Mouse (Mus musculus) large intestine, adult 2 months (tissue): ENCODE data around the gene Tmem170b. TPM values are rescaled to one million over a fixed set of nuclear protein-coding genes. Genes with fewer than 3 reads are reported as not detected.

Experiments
- DNase-seq: peaks from one replicate; pipeline ENCODE4 v3.0.0-alpha.2; 2012; ENCODE audit warnings: low read depth, low spot score
- WGBS: fragments of 180-500 bp; shearing (Covaris S2); methylation state at CpG from one replicate; pipeline ENCODE4 v1.1.7; 2018; 5-methylcytosine and 5-hydroxymethylcytosine counted together
- polyA plus RNA-seq: library from polyadenylated mRNA; depleted of rRNA; stranded (reverse); fragments of >200 nt; gene quantifications from 2 replicates; pipeline ENCODE4 v1.2.3, GENCODE M21; 2012

The Tmem170b gene
- polyA plus RNA-seq, 1 experiment = 2.0 TPM

DNA sequence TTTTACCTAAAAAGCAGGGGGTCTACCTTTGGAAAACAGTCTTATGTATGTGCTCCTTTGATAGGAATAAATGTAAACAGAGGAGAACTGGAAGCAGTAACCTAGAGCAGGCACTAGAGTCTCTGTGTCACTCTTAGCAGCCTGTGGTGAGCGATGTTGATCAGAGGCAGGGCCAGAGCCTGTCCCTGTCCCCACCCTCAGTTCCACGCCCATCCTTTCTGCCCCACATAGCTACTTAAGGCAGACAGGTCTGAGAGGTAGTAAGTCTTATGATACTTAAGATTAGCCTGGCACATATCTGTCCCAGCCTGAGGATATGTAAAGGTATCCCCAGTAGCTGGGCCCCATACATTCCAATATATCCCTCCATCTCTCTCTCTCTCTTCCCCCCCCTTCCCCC, 2.9 kb downstream of the Tmem170b start:
- no peak for DNase-seq
- WGBS = 28% methylated on average over 2 of the region's 2 CpGs

DNA sequence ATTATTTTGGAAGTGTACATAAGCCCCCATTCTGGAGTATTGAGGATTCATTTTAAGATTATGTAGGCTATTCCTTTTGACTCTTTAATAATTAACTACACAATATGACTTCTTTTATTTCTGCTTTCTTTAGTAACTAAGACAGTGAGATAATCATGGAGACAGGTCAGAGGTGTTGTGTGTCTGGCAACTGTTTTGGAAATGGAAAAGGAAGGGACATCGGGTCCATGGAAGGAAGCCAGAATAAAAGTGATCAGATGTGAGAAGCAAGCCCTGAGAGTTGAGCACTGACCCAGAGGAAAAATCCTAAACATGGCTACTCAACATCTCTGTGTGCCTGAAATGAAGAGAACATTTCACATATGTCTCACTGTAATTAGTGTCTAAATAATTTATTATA, 5.3 kb downstream of the Tmem170b start:
- WGBS = 31% methylated on average over 1 of the region's 1 CpGs
- no peak for DNase-seq

DNA sequence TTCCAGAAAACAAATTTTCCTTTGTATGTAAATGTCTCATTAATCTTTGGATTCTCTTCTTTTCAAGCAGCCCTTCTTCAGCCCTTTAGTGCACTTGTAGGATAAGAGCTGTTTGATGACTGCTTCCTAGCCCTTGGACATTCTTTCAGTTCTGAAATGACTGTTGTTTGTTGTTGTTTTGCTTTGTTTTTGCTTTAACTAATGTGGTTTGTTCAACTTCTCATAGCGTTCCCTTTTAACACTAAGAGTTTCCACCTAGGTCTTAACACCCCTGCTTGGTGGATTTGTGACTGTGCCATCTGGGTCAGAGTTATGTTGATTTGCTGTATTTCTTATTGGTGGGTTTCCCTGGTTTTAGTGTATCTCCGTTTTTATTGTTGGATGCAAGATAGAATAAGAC, 8.8 kb downstream of the Tmem170b start:
- WGBS = 69% methylated on average over 2 of the region's 2 CpGs

DNA sequence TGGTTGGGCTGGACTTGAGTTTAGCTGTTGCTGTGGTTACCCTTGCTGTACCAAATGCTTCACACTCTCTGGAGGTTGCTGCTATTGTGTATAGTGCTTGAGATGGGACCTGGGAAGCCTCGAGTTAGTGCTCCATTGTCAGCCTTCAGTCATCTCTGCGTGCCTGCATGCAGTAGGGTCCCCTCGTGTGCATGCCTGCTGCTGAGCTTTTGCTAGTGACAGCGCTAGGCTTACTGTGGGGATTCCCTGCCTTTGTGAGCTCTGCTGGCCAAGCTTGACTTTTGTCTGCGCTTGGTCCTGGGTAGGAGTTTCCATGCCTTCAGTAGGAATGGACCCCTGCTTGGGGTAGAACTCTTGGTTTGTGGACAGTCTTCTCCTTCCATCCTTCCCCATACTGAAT, 9.3 kb downstream of the Tmem170b start:
- 80% methylated on average over 5 of the region's 5 CpGs for WGBS
- no peak for DNase-seq

More for the DNA sequence above, 8.8 kb downstream of the Tmem170b start:
- no peak for DNase-seq

DNA sequence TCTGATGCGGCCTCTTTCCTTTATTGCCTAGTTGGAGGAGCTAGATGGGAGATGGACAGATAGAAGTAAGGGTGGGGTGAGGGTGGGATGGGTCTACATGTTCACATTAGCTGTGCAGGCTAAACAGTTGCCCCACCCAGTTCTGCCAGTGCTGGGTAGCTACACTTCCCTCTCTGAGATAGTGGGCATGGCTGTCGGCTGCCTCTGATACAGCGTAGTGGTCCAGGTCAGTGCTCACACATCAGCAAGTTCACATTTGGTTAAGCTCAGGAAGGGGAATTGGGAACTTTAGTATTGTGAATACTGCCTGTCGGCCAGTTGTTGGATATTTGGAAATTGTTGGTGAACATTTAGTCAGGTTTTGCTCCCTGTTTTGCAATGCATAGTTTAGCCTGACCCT, 13.8 kb downstream of the Tmem170b start:
- 68% methylated on average over 4 of the region's 4 CpGs for WGBS
- no peak for DNase-seq

DNA sequence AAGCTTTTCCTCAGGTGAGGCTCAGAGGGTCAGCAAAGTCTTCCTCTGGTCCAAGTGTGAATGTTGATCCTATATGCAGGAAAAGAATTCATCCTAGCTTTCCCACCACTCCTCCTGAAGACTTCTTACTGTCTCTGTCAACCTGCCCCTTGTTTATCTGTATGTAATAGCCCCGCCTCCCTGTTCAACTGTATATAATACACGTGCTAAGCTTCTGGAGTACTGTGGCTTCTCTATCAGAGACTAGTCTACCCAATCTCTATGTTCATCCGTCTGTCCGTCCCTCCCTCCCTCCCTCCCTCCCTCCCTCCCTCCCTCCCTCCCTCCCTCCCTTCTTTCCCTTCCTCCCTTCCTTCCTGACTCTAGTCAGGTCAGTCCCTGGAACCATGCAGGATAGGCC, 14.4 kb downstream of the Tmem170b start:
- WGBS = 73% methylated on average over 4 of the region's 4 CpGs
- DNase-seq = no peak

DNA sequence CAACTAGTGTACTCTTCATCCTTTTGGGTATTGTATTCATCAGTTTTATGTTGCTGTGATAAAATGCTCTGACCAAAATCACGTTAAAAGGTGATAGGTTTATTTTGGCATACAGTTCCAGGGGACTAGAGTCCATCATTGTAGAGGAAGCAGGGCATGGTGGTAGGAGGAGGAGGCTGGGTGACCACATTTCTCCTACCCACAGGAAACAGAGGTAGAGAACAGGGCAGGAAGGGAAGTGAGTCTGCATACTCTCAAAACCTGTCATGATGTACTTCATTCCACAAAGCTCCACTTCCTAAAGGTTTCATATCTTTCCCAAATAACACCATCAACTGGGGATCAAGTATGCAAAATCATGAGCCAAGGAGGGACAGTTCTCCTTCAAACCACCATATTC, 18.4 kb downstream of the Tmem170b start:
- WGBS = 34% methylated on average over 1 of the region's 1 CpGs

DNA sequence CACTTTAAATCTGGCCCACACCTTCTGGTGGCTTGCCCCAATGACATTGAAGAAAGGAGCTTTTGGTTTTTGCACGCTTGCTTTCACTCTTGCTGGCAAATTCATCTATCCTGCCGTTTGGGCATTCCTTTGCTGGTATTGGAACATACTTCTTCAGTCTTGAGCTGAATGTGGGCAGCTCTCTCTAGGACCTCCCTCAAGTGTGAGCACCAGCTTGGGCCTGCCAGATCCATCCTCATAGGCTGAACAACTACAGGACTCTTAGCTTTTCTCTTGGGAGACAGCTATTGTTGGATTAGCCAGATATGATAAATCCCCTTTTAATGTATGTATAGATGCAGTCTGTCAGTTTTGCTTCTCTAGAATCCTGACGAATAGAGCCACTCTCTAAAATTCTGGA, 19.5 kb downstream of the Tmem170b start:
- 83% methylated on average over 3 of the region's 3 CpGs for WGBS
- no peak for DNase-seq

More for the DNA sequence above, 18.4 kb downstream of the Tmem170b start:
- DNase-seq = no peak

DNA sequence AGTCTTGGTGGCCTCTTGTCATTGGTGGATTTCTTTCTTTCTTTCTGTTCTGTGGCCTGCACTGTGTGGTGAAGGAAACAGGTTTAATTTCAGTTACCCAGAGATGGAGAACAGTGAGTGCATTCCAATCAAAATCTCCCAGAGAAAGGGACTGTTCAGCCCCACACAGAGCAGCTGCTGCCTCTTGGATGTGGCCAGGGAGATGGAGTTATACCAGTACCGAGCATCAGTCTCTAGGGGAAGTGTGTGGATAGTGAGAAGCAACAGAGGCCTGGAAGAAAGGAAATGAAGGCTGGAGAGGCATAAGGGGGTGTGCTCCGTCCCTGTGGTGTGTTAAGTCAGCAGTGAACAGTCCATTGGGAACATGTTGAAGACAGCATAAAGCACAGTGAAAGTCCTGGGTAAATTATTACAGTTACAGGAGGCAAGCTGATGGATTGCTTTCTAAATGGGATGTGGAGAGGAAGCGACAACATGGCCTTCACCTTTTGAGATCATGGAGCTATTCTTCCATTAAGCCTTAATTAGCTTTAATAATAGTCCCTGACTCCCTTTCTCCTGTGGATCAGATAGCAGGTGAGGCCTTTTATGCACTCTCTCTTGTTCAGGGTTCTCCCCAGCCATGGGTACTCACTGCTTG, 21.7 kb downstream of the Tmem170b start:
- DNase-seq = no peak
- 73% methylated on average over 3 of the region's 3 CpGs for WGBS

DNA sequence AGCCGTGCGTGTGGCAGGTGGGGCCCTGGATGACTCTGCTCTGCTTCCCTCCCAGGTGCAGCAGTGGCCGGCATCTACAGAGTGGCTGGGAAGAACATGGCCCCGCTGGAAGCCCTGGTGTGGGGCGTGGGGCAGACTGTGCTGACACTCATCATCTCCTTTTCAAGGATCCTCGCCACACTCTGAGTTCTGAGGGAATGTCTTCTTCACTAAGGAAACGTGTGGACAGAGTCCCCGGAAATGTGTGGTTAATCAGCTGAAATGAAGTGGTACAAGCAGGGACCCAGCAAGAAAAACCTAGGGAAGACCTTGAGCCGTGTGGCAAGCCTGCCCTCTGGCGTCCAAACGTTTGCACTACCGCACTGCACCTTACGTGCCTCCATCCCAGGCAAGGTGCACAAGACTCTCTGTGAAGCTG, 28.7 kb downstream of the Tmem170b start:
- WGBS = 29% methylated on average over 13 of the region's 13 CpGs
- no peak for DNase-seq

DNA sequence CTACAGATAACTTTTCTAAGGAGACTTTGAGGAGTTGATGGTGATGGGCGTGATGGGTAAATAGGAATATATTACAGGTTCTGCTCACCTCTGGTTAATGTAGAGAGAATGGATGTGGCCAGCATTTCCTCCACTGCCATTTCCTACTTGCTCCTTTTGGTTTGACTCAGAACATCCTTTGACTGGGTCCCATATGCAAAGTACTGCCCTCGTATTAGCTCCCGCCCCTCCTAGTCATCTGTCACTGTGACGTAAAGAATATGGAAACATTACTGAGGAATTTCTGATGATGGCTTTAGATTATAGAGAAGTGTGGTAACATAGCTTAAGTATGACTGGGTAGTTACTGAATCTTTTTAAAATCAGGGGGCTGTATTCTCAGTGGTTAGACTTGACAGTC, 32.4 kb downstream of the Tmem170b start:
- DNase-seq = no peak
- 91% methylated on average over 4 of the region's 4 CpGs for WGBS

DNA sequence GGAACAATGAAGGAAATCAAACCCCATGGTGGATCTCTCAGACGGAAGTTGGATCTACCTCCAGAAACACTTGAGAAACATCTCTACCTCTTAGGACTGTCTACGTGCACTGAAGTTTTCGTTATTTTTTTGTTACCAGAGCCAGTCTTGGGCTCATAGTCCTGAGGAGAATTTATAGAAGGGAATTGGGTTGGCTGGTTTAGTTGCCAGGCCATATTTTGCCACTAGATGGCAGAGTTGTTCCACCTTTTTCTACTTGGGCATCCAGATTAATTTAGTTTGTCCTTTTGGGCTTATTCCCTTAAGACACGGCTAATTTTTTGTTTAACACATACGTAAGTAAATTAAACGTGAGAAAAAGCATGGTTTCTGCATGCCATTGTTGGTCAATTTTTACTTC, 37.1 kb downstream of the Tmem170b start:
- 16% methylated on average over 6 of the region's 6 CpGs for WGBS
- no peak for DNase-seq

DNA sequence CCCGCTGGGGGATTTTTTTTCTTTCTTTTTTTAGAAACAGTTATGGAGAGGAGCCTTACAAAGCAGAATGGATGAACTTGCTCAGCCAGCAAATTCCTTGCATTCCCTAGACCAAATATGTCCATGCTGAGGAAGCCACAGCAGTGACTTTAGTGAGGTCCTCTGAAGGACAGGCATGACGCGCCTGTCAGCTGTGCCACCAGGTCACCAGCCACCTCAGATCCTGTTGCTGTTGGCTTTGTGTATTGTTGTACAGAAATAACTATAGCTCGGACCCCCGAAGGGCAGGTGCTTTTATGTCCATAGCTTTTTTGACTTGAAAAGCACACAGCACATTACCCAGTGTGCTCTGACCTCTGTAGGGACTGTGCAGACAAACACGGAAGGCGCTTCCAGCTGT, 38.1 kb downstream of the Tmem170b start:
- WGBS = 68% methylated on average over 7 of the region's 7 CpGs
- DNase-seq = no peak

DNA sequence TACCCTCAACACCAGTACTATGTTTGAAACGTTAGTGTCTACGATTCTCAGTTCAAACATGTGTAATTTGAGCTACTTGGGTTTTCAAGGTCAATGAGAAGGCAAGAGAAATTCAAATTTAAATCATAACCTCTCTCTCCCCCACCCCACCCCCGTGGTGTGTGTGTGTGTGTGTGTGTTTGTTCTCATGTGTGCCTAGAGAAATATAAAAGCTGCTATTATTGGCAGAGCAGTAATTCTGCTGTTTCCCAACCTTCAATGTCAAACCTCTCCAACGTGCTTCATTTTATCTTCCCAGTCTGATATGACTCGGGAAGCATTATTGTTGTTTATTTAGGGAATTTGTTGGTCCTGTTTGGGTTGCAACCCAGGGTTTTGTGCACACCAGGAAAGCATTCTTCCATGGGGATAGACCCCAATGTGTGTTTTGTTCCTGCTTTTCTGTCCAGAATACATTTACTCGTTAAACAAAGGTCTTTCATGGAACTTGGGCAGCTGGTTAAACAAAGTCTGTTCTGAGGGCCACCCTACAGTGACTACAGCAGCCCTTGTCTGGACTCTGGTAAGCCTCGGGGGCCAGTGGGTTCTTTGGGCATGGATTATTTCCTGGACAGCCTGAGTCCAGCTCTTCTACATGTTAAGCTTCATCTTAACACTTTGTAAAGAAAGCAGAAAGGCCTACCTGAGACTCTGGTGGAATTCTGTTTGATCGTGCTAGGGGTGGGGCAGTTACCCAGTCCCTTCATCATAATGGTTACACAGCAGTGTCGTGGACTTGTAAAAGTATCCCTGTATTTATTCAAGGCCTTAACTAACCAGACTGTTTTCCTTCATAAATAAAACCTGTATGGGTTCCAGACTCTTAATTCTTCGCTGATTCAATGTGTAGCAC, 39.1 kb downstream of the Tmem170b start:
- 21% methylated on average over 10 of the region's 10 CpGs for whole genome bisulfite sequencing
- DNase-seq = no peak

DNA sequence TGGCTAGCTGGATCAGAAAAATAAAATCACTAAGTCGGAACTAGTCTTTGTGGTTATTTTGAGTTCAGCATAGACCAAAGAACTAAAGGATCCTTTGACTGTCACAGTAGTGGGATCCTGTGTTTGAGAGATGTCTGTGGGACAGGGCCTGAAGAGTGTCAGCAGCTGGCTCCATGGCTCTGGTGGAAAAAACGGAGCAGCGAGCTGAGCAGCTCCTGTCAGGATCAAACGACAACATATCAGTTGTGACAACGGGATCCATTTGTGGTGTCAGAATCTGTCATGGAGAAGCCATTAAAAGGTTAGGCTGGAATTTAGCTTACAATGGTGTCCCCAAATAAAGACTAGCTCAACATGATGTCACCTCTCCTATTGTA, 39.8 kb downstream of the Tmem170b start:
- 81% methylated on average over 5 of the region's 5 CpGs for WGBS
- no peak for DNase-seq

DNA sequence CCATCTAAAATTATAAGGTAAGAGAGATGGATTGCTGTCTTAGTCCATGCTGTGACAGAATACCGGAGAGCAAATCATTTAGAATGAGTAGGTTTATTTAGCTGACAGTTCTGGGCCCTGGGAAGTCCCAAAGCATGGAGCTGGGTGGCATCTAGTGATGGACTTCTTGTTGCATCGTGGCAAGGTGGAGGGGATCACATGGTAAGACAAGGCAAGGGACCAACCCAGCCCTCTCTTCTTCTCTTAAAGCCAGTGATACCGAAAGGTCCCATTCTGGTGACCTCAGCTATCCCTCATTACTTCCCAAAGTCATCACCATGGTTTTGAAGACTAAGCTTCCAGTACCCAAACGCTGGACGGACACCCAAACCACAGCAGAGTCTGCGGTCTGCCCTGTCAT, 42.3 kb downstream of the Tmem170b start:
- 92% methylated on average over 6 of the region's 6 CpGs for WGBS
- DNase-seq = no peak

DNA sequence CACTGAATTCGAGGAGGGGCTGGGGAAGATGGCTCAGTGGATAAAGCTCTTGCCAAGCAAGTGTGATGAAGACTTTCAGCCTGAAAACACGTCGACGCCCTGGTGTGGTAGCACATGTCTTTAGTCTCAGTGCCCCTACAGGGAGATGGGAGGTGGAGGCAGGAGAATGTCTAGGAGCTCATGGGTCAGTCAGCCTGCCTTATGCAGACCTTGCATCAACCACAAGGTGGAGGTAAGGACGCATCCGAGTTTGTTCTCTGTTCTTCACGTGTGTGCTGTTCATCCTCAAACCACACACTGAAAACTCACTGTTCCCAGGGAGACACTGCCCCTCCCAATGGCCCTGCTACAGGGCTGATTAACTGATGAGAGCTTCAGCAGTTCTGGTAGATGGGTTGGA, 45.0 kb downstream of the Tmem170b start:
- WGBS = 80% methylated on average over 7 of the region's 7 CpGs
- no peak for DNase-seq

DNA sequence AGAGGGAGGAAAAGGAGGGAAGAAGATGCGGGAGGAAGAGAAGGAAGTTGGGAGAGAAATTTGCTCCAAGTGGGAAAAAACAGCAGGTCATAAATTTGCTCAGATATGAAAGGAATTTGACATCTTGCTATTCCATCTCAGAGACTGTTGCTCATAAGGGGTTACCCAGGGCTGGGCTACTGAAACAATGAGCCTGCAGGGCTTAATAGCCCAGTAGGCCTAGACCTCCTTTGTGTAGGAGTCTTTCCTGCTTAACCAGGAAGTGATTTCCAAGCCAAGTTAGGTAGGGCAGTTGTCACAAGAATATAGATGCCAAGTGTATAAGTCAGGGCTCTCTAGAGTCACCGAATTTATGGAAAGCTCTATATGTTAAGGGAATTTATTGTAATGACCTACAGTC, 48.1 kb downstream of the Tmem170b start:
- 43% methylated on average over 2 of the region's 2 CpGs for WGBS
- no peak for DNase-seq

DNA sequence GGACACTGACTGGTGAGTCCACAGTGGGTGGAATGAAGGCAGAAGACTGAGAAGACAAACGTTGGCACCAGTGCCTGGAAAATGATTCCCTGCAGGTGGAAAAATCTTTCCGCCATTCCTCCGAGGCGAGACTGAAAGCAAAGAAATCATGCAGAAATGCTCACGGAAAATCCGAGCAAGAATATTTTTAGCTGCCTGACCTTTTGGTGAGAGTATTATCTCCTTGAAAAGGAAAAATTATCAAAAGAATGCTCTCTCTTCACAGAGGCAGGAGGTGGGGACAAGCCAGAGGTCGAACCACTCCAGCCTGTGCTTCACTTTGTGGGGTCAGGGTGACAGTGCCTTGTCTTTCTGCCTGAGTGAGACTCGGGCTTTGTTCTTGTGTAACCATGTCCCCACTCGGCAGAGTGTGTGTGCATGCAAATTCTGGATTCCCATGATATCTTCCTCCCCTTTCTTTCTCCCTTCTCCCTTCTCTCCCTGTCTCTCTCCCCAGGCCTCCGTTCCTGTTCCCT, 49.9 kb downstream of the Tmem170b start:
- WGBS = 77% methylated on average over 10 of the region's 10 CpGs
- no peak for DNase-seq

DNA sequence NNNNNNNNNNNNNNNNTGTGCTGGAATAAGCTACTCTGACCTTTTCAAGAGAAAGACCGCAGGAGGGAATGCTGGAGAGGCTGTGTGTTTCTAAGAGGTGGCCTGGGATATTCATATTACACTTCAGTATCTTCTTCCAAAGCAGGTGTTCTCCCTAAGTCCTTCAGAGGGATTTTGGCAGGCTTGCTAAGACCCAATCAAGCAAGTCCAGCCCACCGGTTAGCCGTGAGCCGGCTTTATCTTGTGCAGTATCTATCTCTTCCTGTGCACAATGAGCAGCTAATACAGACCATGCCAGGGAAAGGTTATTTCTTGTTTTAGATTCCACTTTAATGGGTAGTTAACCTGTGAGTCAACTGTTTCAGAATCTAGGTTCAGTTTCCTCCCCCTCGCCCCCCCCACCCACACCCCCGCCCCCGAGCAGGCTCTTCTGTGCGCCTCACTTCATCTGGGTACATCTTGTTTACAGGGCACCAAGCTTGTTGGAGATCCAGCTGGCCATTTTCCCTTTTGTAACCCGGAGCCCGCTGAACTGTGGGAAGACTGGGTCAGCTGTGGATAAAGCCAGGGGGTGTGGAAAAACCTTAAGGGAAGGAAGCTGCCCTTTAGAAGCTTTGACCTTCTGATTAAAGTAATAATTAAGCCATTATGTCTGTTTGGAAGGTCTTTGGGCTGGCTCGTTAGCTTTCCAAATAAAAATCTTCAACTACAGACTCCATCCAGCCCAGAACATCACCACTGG, 54.5 kb downstream of the Tmem170b start:
- WGBS = 71% methylated on average over 11 of the region's 11 CpGs
- no peak for DNase-seq
